Mouse (Mus musculus): ENCODE measurements at regions not wholly inside any gene's neighbourhood (a gene's known extent, or its start where the extent isn't known, plus 50 kb on each side); places are given as distances from the start of the nearest gene placed in this dataset.
A peak's percentile ranks its signal among the peaks of the same experiment; 100 is the strongest.

GRCm38 (mm10) chr2:160209589-160210264 is 124.2 kb downstream of the Gm826 start:
- Histone ChIP-seq H3K27ac (ENCODE audit: low read depth, low read length) (no peak overlapping the region), H3K4me1 (ENCODE audit: control insufficient read depth, insufficient read depth, low read length) (no peaks in the 10 kb centered on the region), H3K9me3 (ENCODE audit: control insufficient read depth, low read length) (no peaks in the 10 kb centered on the region), H3K9ac (replicated peaks; ENCODE audit: low read depth, low read length) (no peak overlapping the region), H3K36me3 (ENCODE audit: control insufficient read depth, insufficient read depth, low read length) (no peaks in the 10 kb centered on the region), H3K4me3 (ENCODE audit: low read depth, low read length) (no peak overlapping the region), H3K27me3 (ENCODE audit: control insufficient read depth, insufficient read depth, low read length) (no peaks in the 10 kb centered on the region), H3K4me2 (ENCODE audit: low read depth, low read length) (no peak overlapping the region)
- 83% methylated on average over 12 of the region's 12 CpGs for WGBS
- ATAC-seq (ENCODE audit: low read depth), result no peak

GRCm38 (mm10) chr2:160208295-160208694 is 125.7 kb downstream of the Gm826 start:
- Histone ChIP-seq H3K36me3 (ENCODE audit: control insufficient read depth, insufficient read depth, low read length) (no peaks in the 10 kb centered on the region), H3K9me3 (ENCODE audit: control insufficient read depth, low read length) (no peaks in the 10 kb centered on the region), H3K9ac (replicated peaks; ENCODE audit: low read depth, low read length) (no peak overlapping the region), H3K4me3 (ENCODE audit: low read depth, low read length) (no peak overlapping the region), H3K4me2 (ENCODE audit: low read depth, low read length) (no peak overlapping the region), H3K27ac (ENCODE audit: low read depth, low read length) (no peak overlapping the region), H3K27me3 (ENCODE audit: control insufficient read depth, insufficient read depth, low read length) (no peaks in the 10 kb centered on the region), H3K4me1 (ENCODE audit: control insufficient read depth, insufficient read depth, low read length) (no peaks in the 10 kb centered on the region)
- ATAC-seq (ENCODE audit: low read depth), result no peak
- WGBS, result 85% methylated on average over 3 of the region's 3 CpGs

GRCm38 (mm10) chr2:160207226-160207625 is 126.7 kb downstream of the Gm826 start:
- Histone ChIP-seq H3K36me3 (ENCODE audit: control insufficient read depth, insufficient read depth, low read length) (no peaks in the 10 kb centered on the region), H3K27ac (ENCODE audit: low read depth, low read length) (no peak overlapping the region), H3K4me2 (ENCODE audit: low read depth, low read length) (no peak overlapping the region), H3K9ac (replicated peaks; ENCODE audit: low read depth, low read length) (no peak overlapping the region), H3K27me3 (ENCODE audit: control insufficient read depth, insufficient read depth, low read length) (no peaks in the 10 kb centered on the region), H3K9me3 (ENCODE audit: control insufficient read depth, low read length) (no peaks in the 10 kb centered on the region), H3K4me1 (ENCODE audit: control insufficient read depth, insufficient read depth, low read length) (no peaks in the 10 kb centered on the region), H3K4me3 (ENCODE audit: low read depth, low read length) (no peak overlapping the region)
- no peak for ATAC-seq (ENCODE audit: low read depth)
- 79% methylated on average over 4 of the region's 4 CpGs for WGBS

DNA sequence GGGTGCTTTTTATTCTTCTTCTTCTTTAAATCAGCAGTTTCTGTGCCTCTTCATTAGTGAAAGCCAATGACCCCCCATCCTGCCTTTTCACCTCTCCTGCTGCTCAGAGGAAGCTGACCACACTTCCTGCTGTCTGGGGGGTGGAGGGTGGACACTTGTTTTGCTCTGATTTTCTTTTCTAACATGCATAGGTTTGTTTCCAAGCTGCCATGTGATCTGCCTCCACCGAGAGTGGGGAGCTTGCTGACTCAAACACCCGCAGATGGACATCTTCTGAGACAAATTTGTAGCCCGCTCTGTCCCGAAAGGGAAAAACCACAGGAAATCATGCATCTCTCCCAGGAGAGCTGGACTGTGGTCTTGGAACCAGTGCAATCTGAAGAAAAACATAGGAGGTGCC is 141.3 kb downstream of the Gm826 start:
- H3K27me3 ChIP-seq (ENCODE audit: control insufficient read depth, insufficient read depth, low read length), result no peaks in the 10 kb centered on the region
- H3K4me1 ChIP-seq (ENCODE audit: control insufficient read depth, insufficient read depth, low read length), result 0 out of 2 replicates have a peak, but pooled peaks cover 5% of the 10 kb centered on the region
- no peaks in the 10 kb centered on the region for H3K36me3 ChIP-seq (ENCODE audit: control insufficient read depth, insufficient read depth, low read length)
- H3K9me3 ChIP-seq (ENCODE audit: control insufficient read depth, low read length), result no peaks in the 10 kb centered on the region
- H3K27ac ChIP-seq (ENCODE audit: low read depth, low read length), result no peak overlapping the region
- no peak overlapping the region for H3K4me3 ChIP-seq (ENCODE audit: low read depth, low read length)
- no peak for ATAC-seq (ENCODE audit: low read depth)
- WGBS, result 61% methylated on average over 4 of the region's 4 CpGs
- H3K4me2 ChIP-seq (ENCODE audit: low read depth, low read length), result no peak overlapping the region
- no peak overlapping the region for H3K9ac ChIP-seq (replicated peaks; ENCODE audit: low read depth, low read length)

GRCm38 (mm10) chr2:160186106-160186505 is 147.9 kb downstream of the Gm826 start:
- H3K4me1 ChIP-seq (ENCODE audit: control insufficient read depth, insufficient read depth, low read length), result no peaks in the 10 kb centered on the region
- H3K4me3 ChIP-seq (ENCODE audit: low read depth, low read length), result no peak overlapping the region
- no peak for ATAC-seq (ENCODE audit: low read depth)
- H3K27ac ChIP-seq (ENCODE audit: low read depth, low read length), result no peak overlapping the region
- no peaks in the 10 kb centered on the region for H3K9me3 ChIP-seq (ENCODE audit: control insufficient read depth, low read length)
- no peak overlapping the region for H3K9ac ChIP-seq (replicated peaks; ENCODE audit: low read depth, low read length)
- WGBS, result 86% methylated on average over 5 of the region's 5 CpGs
- no peaks in the 10 kb centered on the region for H3K27me3 ChIP-seq (ENCODE audit: control insufficient read depth, insufficient read depth, low read length)
- no peaks in the 10 kb centered on the region for H3K36me3 ChIP-seq (ENCODE audit: control insufficient read depth, insufficient read depth, low read length)
- no peak overlapping the region for H3K4me2 ChIP-seq (ENCODE audit: low read depth, low read length)

- Histone ChIP-seq H3K4me2 (ENCODE audit: low read depth, low read length) (no peak overlapping the region), H3K27ac (ENCODE audit: low read depth, low read length) (no peak overlapping the region), H3K4me3 (ENCODE audit: low read depth, low read length) (no peak overlapping the region), H3K9ac (replicated peaks; ENCODE audit: low read depth, low read length) (no peak overlapping the region), H3K4me1 (ENCODE audit: control insufficient read depth, insufficient read depth, low read length) (no peaks in the 10 kb centered on the region), H3K36me3 (ENCODE audit: control insufficient read depth, insufficient read depth, low read length) (no peaks in the 10 kb centered on the region), H3K9me3 (ENCODE audit: control insufficient read depth, low read length) (no peaks in the 10 kb centered on the region), H3K27me3 (ENCODE audit: control insufficient read depth, insufficient read depth, low read length) (no peaks in the 10 kb centered on the region)
- WGBS, result 77% methylated on average over 9 of the region's 9 CpGs
- no peak for ATAC-seq (ENCODE audit: low read depth)
Observed at GRCm38 (mm10) chr2:160170975-160171515, 162.9 kb downstream of the Gm826 start.

DNA sequence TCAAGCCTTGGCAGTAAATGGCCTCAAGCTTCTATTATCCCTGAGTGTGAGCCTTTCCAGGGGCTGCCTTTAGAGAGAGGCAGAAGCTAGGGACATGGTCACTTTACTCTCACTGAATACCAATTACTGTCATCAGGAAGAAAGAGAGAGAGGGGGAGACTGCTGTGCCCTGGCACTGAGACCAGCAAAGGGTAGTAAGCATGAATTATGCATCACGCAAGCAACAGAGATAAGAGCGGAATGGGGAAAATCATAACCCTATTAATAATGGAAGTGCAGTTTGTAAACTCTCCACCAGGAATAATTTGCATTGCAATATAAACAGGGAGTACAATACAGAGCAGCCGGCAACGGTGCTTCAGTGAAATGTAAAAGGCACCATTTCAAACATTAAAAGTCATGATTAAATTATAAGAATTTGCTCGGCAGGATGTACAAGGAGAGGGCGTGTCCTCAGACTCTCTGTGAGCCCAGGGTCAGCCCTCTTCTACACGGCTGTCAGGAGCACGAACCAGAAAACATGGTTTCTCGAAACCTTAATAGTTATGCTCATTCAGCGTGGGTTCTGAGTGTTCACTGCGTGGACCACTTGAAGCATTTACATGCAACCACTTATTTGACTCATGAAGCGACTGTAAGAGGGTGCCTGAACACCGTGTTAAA is 175.2 kb downstream of the Gm826 start:
- Histone ChIP-seq H3K4me1 (ENCODE audit: control insufficient read depth, insufficient read depth, low read length) (no peaks in the 10 kb centered on the region), H3K9me3 (ENCODE audit: control insufficient read depth, low read length) (no peaks in the 10 kb centered on the region), H3K4me3 (ENCODE audit: low read depth, low read length) (no peak overlapping the region), H3K4me2 (ENCODE audit: low read depth, low read length) (0 out of 2 replicates have a peak overlapping the region, but pooled peaks have one; percentile 2), H3K27ac (ENCODE audit: low read depth, low read length) (no peak overlapping the region), H3K27me3 (ENCODE audit: control insufficient read depth, insufficient read depth, low read length) (no peaks in the 10 kb centered on the region), H3K36me3 (ENCODE audit: control insufficient read depth, insufficient read depth, low read length) (no peaks in the 10 kb centered on the region), H3K9ac (replicated peaks; ENCODE audit: low read depth, low read length) (no peak overlapping the region)
- peak; percentile 63 for ATAC-seq (ENCODE audit: low read depth)
- WGBS, result 59% methylated on average over 13 of the region's 13 CpGs

DNA sequence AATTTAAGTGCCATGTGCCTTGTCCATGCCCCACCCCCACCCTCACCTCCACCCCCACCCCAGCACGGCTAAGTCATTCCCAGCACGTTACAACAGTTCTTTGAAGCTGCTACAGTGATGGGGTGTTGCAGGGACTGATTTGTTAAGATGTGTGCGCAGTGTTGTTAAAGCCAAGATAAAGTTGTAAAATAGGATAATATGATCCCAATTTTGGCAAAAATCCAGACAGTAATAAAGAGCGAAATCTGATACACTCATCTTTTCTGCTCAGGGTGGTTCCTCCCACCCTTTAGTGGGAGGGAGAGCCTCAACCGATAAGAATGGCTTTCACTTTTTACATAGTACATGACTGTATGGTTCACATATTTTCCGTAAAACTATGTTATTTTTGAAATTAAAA is 180.2 kb downstream of the Gm826 start:
- WGBS, result 68% methylated on average over 6 of the region's 6 CpGs
- H3K4me2 ChIP-seq (ENCODE audit: low read depth, low read length), result no peak overlapping the region

DNA sequence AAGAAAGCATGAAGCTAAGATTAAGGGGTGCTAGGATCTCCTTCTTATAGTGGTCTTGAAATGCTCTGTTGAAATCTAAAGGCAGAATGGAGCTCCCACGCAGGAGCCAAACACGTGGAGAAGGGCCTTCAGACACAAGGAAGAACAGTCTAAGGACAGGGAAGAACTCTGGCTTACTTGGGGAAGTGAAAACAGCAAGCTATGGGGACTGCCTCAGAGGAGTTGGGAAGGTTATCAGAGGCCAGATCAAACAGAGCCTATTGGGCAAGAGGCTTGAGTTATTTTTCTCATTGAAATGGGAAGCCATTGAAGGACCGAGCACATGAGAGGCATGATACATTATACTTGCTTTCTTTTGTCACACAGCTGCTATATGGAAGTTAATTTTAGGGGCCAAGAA is 181.9 kb downstream of the Gm826 start:
- no peaks in the 10 kb centered on the region for H3K4me1 ChIP-seq (ENCODE audit: control insufficient read depth, insufficient read depth, low read length)
- no peaks in the 10 kb centered on the region for H3K27me3 ChIP-seq (ENCODE audit: control insufficient read depth, insufficient read depth, low read length)
- ATAC-seq (ENCODE audit: low read depth), result no peak
- H3K9ac ChIP-seq (replicated peaks; ENCODE audit: low read depth, low read length), result no peak overlapping the region
- H3K36me3 ChIP-seq (ENCODE audit: control insufficient read depth, insufficient read depth, low read length), result no peaks in the 10 kb centered on the region
- H3K27ac ChIP-seq (ENCODE audit: low read depth, low read length), result no peak overlapping the region
- H3K9me3 ChIP-seq (ENCODE audit: control insufficient read depth, low read length), result no peaks in the 10 kb centered on the region
- WGBS, result 86% methylated on average over 3 of the region's 3 CpGs
- H3K4me2 ChIP-seq (ENCODE audit: low read depth, low read length), result no peak overlapping the region
- H3K4me3 ChIP-seq (ENCODE audit: low read depth, low read length), result no peak overlapping the region

More for the DNA sequence above, 180.2 kb downstream of the Gm826 start:
- Histone ChIP-seq H3K4me1 (ENCODE audit: control insufficient read depth, insufficient read depth, low read length) (no peaks in the 10 kb centered on the region), H3K9ac (replicated peaks; ENCODE audit: low read depth, low read length) (no peak overlapping the region), H3K27me3 (ENCODE audit: control insufficient read depth, insufficient read depth, low read length) (no peaks in the 10 kb centered on the region), H3K9me3 (ENCODE audit: control insufficient read depth, low read length) (no peaks in the 10 kb centered on the region), H3K36me3 (ENCODE audit: control insufficient read depth, insufficient read depth, low read length) (no peaks in the 10 kb centered on the region), H3K27ac (ENCODE audit: low read depth, low read length) (no peak overlapping the region), H3K4me3 (ENCODE audit: low read depth, low read length) (no peak overlapping the region)
- no peak for ATAC-seq (ENCODE audit: low read depth)
